Mouse (Mus musculus) neutrophil, adult 59 days (primary cell): Measurements from ENCODE around the gene Adra2a. TPM values are rescaled to one million over a fixed set of nuclear protein-coding genes. Genes with fewer than 3 reads are reported as not detected.

Experiments
- total RNA-seq, 2 experiments: library from RNA; stranded (reverse); gene quantifications; 1 replicate in 1 of 2; 2 replicates in 1 of 2; pipeline ENCODE4 v1.2.4; 2023

The Adra2a gene
- total RNA-seq: under 1 TPM in 1 of 2 experiments, not detected in 1; 0.09 TPM

DNA sequence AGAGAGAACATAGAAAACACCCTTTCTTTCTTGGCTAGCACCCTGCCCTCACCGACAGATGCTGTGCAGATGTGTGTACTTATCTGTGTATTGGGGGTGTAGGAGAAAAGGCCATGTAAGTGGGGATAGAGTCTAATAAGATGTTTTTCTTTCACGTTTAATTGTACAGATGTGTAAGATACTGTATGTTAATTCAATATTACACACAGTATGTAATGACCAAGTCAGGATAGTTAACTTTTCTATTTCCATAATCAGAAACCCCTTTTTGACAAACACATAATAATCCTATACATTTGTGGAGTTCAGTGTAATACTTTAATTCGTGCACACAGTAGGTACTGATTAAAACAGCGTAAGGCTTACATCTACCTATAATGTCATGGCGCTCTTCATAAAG, at the start of gene Adra2a:
Adra2a (plus strand) TSS at position 301 of the 400 bp plus-strand sequence.

Other genes starting within 250 kb of the Adra2a start
- gene Pdcd4, start 151.9 kb upstream of the Adra2a start, total RNA-seq: 10 to 100 TPM; 59.1 to 67.4 TPM
- 10 to 100 TPM; 52.0 to 62.8 TPM for gene Shoc2, start 99.8 kb upstream of the Adra2a start, total RNA-seq
- 10 to 100 TPM; 54.8 to 57.8 TPM for gene Bbip1, start 99.5 kb upstream of the Adra2a start, total RNA-seq